In the genomic region with DNA sequence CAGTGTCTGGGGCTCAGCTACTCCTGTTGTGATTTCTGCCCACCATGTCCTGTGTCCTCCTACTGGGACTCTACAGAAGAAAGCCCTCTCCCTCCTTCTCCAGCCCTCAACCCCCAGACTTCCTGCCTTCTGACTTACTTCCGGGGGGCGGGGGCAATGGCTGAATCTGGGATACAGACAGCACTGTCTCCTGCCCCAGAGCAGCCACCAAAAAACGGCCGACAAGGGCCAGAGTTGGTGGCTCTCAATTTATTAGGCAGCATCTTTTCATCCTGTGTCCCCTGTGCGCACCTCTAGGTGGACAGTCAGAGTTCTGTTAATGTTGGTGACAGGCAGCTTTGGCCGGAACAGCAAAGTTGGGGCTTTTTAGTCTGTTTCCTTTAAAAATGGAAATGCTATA, we compare ENCODE assay signal across 8 mouse cellular contexts.
DNase-seq lines count a peak whose midpoint lies in the region; ATAC-seq lines count a peak whose summit lies in the region.

No protein-coding gene starts in this region.

- ATAC-seq in limb, embryonic 11.5 days (ENCODE audit: insufficient number of reproducible peaks, low FRiP score, low TSS enrichment, low read depth), result no peak
- ATAC-seq in neural tube, embryonic 15.5 days (ENCODE audit: low FRiP score), result 0 out of 2 replicates have a peak, but pooled peaks have one; percentile 12

- peak overlapping the region; percentile 47 for H3K4me3 ChIP-seq in limb, embryonic 11.5 days (ENCODE audit: low read depth, low read length)
- peak overlapping the region; percentile 48 for H3K4me3 ChIP-seq in neural tube, embryonic 15.5 days (replicated peaks)

- peaks cover 5% of the 10 kb centered on the region for H3K4me1 ChIP-seq in limb, embryonic 11.5 days (ENCODE audit: control insufficient read depth, insufficient read depth, low read length)
- H3K4me1 ChIP-seq in neural tube, embryonic 15.5 days, result peaks cover 66% of the 10 kb centered on the region

- H3K9me3 ChIP-seq in limb, embryonic 11.5 days (ENCODE audit: control insufficient read depth, low read length), result no peaks in the 10 kb centered on the region
- no peaks in the 10 kb centered on the region for H3K9me3 ChIP-seq in neural tube, embryonic 15.5 days (replicated peaks)

- peak overlapping the region; percentile 94 for H3K4me2 ChIP-seq in limb, embryonic 11.5 days (ENCODE audit: low read depth, severe bottlenecking)
- H3K4me2 ChIP-seq in neural tube, embryonic 15.5 days, result peak overlapping the region; percentile 87

- DNase-seq in cerebellum, postnatal 10 days, result peak; percentile 73 to 75
- DNase-seq in cerebellum, adult 11-12 months, result no peak
- peak; percentile 21 for DNase-seq in ZHBTc4 (ENCODE audit: low read depth, low spot score)
- DNase-seq in heart, adult 9 months (ENCODE audit: low spot score in 2 of 2), result peak; percentile 5 to 6
- DNase-seq in limb, embryonic 11.5 days (ENCODE audit: low spot score), result peak; percentile 37
- DNase-seq in spleen, adult 12 weeks (ENCODE audit: low spot score), result no peak
- DNase-seq in cerebellum, adult 9-10 months, result no peak

- H3K27me3 ChIP-seq in limb, embryonic 11.5 days (ENCODE audit: control insufficient read depth, insufficient read depth, low read length), result no peaks in the 10 kb centered on the region
- H3K27me3 ChIP-seq in neural tube, embryonic 15.5 days (replicated peaks), result no peaks in the 10 kb centered on the region

- peak overlapping the region; percentile 68 for H3K9ac ChIP-seq in limb, embryonic 11.5 days (ENCODE audit: low read length)
- H3K9ac ChIP-seq in neural tube, embryonic 15.5 days (replicated peaks), result peak overlapping the region; percentile 63

- H3K27ac ChIP-seq in limb, embryonic 11.5 days (replicated peaks; ENCODE audit: low read depth, low read length), result no peak overlapping the region
- H3K27ac ChIP-seq in neural tube, embryonic 15.5 days (replicated peaks), result peak overlapping the region; percentile 93

- H3K36me3 ChIP-seq in limb, embryonic 11.5 days (ENCODE audit: control insufficient read depth, insufficient read depth, low read length), result no peaks in the 10 kb centered on the region
- H3K36me3 ChIP-seq in neural tube, embryonic 15.5 days, result no peaks in the 10 kb centered on the region

- 7% methylated on average over 6 of the region's 6 CpGs for WGBS in limb, embryonic 11.5 days
- WGBS in neural tube, embryonic 15.5 days, result 5% methylated on average over 6 of the region's 6 CpGs

Comparison
In these comparisons a context has a peak if more than half of its experiments do, and no peak if none do; other contexts are left out.
1. DNase-seq: peak in cerebellum, postnatal 10 days (2 of 2), ZHBTc4 (single experiment), heart, adult 9 months (2 of 2) and limb, embryonic 11.5 days (single experiment); none in cerebellum, adult 11-12 months (single experiment), spleen, adult 12 weeks (single experiment) and cerebellum, adult 9-10 months (single experiment).